Mouse (Mus musculus) kidney, embryonic 14.5 days (tissue): Measurements from ENCODE around the gene Ugt1a7c. TPM values are rescaled to one million over a fixed set of nuclear protein-coding genes. Genes with fewer than 3 reads are reported as not detected.

Source experiments
- polyA plus RNA-seq: library from polyadenylated mRNA; unstranded; fragments of >200 nt; fragmentation: Nextera tagmentation; extraction: Ambion mirVana; gene quantifications from 2 replicates; pipeline ENCODE4 v1.2.1, GENCODE M21; 2014

Ugt1a7c gene
- polyA plus RNA-seq, 1 experiment from 2014 or later, result 6.1 TPM

Other genes starting within 250 kb of the Ugt1a7c start
- gene Dgkd, start 241.8 kb upstream of the Ugt1a7c start, polyA plus RNA-seq, result 18.1 and 32.6 TPM in 2 replicates
- gene Usp40, start 86.5 kb upstream of the Ugt1a7c start, polyA plus RNA-seq, result 26.6 and 41.5 TPM in 2 replicates
- gene Ugt1a10, start 39.7 kb upstream of the Ugt1a7c start, polyA plus RNA-seq, result 5.0 and 9.2 TPM in 2 replicates
- 1.5 and 2.5 TPM in 2 replicates for gene Ugt1a9, start 24.3 kb upstream of the Ugt1a7c start, polyA plus RNA-seq
- gene Ugt1a8, start 7.2 kb upstream of the Ugt1a7c start, polyA plus RNA-seq, result not detected in 2 replicates
- 0.11 TPM in 1 of 2 replicates, not detected in the other for gene Ugt1a6b, start 8.2 kb downstream of the Ugt1a7c start, polyA plus RNA-seq
- 1.3 and 1.9 TPM in 2 replicates for gene Ugt1a6a, start 39.7 kb downstream of the Ugt1a7c start, polyA plus RNA-seq
- gene Ugt1a5, start 71.0 kb downstream of the Ugt1a7c start, polyA plus RNA-seq, result not detected in 2 replicates
- 1.5 and 7.3 TPM in 2 replicates for gene Ugt1a2, start 105.5 kb downstream of the Ugt1a7c start, polyA plus RNA-seq
- 9.6 and 12.7 TPM in 2 replicates for gene Dnajb3, start 110.7 kb downstream of the Ugt1a7c start, polyA plus RNA-seq
- gene Ugt1a1, start 116.9 kb downstream of the Ugt1a7c start, polyA plus RNA-seq, result 0.30 and 0.61 TPM in 2 replicates
- gene Mroh2a, start 131.9 kb downstream of the Ugt1a7c start, polyA plus RNA-seq, result 1.4 TPM in 2 replicates
- 98.2 and 175 TPM in 2 replicates for gene Hjurp, start 182.6 kb downstream of the Ugt1a7c start, polyA plus RNA-seq
- gene Trpm8, start 182.6 kb downstream of the Ugt1a7c start, polyA plus RNA-seq, result not detected in 2 replicates